Mouse (Mus musculus) kidney, embryonic 16.5 days (tissue): ENCODE measurements around the gene Iqgap1. TPM values are rescaled to one million over a fixed set of nuclear protein-coding genes. Genes with fewer than 3 reads are reported as not detected.
"Not testable (repeated sequence)": the region's sequence is repeated elsewhere in the genome, so short reads cannot be mapped to it uniquely, and the experiment has no call there.

ENCODE experiments used
- ATAC-seq: fragments of 200-750 bp; cut with Nextera tagmentation; 2 replicates; pipeline ENCODE4 v1.8.0; 2017; ENCODE audit warnings: moderate TSS enrichment; ENCODE audit not compliant: low FRiP score, low TSS enrichment
- H3K27ac ChIP-seq: fragments of 300-500 bp; sonication (generic); 2 replicates; pipeline ENCODE4 v1.5.1; 2014; ENCODE audit warnings: low read length
- H3K27me3 ChIP-seq: fragments of 300-500 bp; sonication (generic); 2 replicates; pipeline ENCODE4 v1.6.1; 2014; ENCODE audit warnings: low read length, control low read depth, mixed read lengths; ENCODE audit not compliant: insufficient read depth
- H3K36me3 ChIP-seq: fragments of 300-500 bp; sonication (generic); 2 replicates; pipeline ENCODE4 v1.6.1; 2014; ENCODE audit warnings: low read length, control low read depth, mixed read lengths; ENCODE audit not compliant: insufficient read depth
- H3K4me1 ChIP-seq: fragments of 300-500 bp; sonication (generic); 2 replicates; pipeline ENCODE4 v1.6.1; 2014; ENCODE audit warnings: low read length, control low read depth, mixed read lengths; ENCODE audit not compliant: insufficient read depth
- H3K4me2 ChIP-seq: fragments of 300-500 bp; sonication (generic); replicated peaks from 2 replicates; pipeline ENCODE4 v1.6.1; 2014; ENCODE audit warnings: low read depth, low read length
- H3K4me3 ChIP-seq: fragments of 300-500 bp; sonication (generic); 2 replicates; pipeline ENCODE4 v1.5.1; 2014; ENCODE audit warnings: mild to moderate bottlenecking, low read length
- H3K9ac ChIP-seq: fragments of 300-500 bp; sonication (generic); replicated peaks from 2 replicates; pipeline ENCODE4 v1.6.1; 2014; ENCODE audit warnings: low read length
- H3K9me3 ChIP-seq: fragments of 300-500 bp; sonication (generic); 2 replicates; pipeline ENCODE4 v1.6.1; 2016; ENCODE audit warnings: low read length, control low read depth
- WGBS: fragments of 180-500 bp; shearing (Covaris S2); extraction: QIAGEN DNeasy Blood & Tissue Kit; methylation state at CpG from one replicate; pipeline ENCODE4 v1.1.7; 2014; 5-methylcytosine and 5-hydroxymethylcytosine counted together
- polyA plus RNA-seq: library from polyadenylated mRNA; unstranded; fragments of >200 nt; fragmentation: Nextera tagmentation; extraction: Ambion mirVana; gene quantifications from 2 replicates; pipeline ENCODE4 v1.2.1, GENCODE M21; 2015

Iqgap1 gene
- polyA plus RNA-seq, 1 experiment from 2014 or later = 97.7 TPM

- WGBS = 69% methylated on average over 8 of the region's 8 CpGs
- Histone ChIP-seq H3K9me3 (no peaks in the 10 kb centered on the region), H3K4me3 (no peak overlapping the region), H3K9ac (no peak overlapping the region), H3K27me3 (no peaks in the 10 kb centered on the region), H3K27ac (peak overlapping the region; percentile 62), H3K4me2 (no peak overlapping the region), H3K4me1 (peaks cover 4% of the 10 kb centered on the region), H3K36me3 (peaks cover 43% of the 10 kb centered on the region)
- peak; percentile 68 for ATAC-seq
Measured at GRCm38 (mm10) chr7:80762297-80762696, 63.5 kb downstream of the Iqgap1 start.

- no peak overlapping the region for H3K4me2 ChIP-seq
- no peak overlapping the region for H3K4me3 ChIP-seq
- no peaks in the 10 kb centered on the region for H3K4me1 ChIP-seq
- H3K9ac ChIP-seq = no peak overlapping the region
- ATAC-seq = no peak
- peaks cover 66% of the 10 kb centered on the region for H3K36me3 ChIP-seq
- H3K27me3 ChIP-seq = no peaks in the 10 kb centered on the region
- H3K9me3 ChIP-seq = no peaks in the 10 kb centered on the region
- H3K27ac ChIP-seq = no peak overlapping the region
- 84% methylated on average over 2 of the region's 2 CpGs for WGBS
Measured at GRCm38 (mm10) chr7:80754086-80754485, 71.7 kb downstream of the Iqgap1 start.

DNA sequence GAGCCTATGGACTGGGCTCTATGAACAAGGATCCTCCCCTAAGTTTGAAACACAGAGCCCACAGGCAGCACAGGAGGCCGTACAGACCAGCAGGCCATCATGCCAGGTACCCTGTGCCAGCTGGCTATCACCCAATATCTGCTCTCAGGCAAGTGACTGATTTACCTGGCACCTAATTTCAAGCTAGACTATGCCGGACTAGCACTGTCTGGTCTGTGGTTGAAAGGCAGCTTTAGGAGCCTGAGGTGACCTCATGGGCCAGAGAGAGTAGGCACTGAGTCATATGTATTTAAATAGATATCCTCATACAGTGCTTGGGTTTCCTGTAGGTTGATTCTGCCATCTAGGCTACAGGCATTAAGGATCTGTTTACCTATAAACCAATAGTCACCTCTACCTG is 72.2 kb downstream of the Iqgap1 start:
- H3K36me3 ChIP-seq = peaks cover 70% of the 10 kb centered on the region
- no peak for ATAC-seq
- no peak overlapping the region for H3K27ac ChIP-seq

DNA sequence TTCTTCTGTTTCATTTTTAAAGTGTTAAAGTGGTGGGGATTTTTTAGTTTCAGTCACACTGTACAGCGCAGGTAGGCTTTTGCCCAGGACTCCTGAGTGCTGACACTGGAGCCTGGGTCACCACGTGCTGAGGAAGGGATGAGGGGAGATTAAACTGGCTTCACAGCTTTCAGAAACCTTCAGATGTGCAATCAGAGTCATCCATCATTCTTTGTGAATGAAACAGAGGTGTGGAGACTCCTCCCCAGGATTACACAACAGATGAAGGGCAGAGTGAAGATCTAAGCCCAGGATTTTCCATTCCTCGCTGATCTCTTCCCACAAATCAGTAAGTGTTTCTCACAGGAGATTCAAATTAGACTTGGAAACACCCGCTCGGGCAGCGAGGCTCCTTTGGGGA is 76.2 kb downstream of the Iqgap1 start:
- WGBS = 55% methylated on average over 6 of the region's 6 CpGs
- Histone ChIP-seq H3K36me3 (peaks cover 80% of the 10 kb centered on the region), H3K4me3 (no peak overlapping the region), H3K27me3 (no peaks in the 10 kb centered on the region), H3K9me3 (no peaks in the 10 kb centered on the region; the same call in 1 of the 2 replicates), H3K4me2 (no peak overlapping the region), H3K4me1 (peaks cover 16% of the 10 kb centered on the region; the same call in 1 of the 2 replicates), H3K27ac (no peak overlapping the region), H3K9ac (no peak overlapping the region)
- ATAC-seq = no peak

More for the DNA sequence above, 72.2 kb downstream of the Iqgap1 start:
- H3K9me3 ChIP-seq = no peaks in the 10 kb centered on the region
- no peak overlapping the region for H3K4me2 ChIP-seq
- no peak overlapping the region for H3K9ac ChIP-seq
- H3K4me3 ChIP-seq = no peak overlapping the region
- WGBS = 86% methylated on average over 2 of the region's 2 CpGs
- H3K4me1 ChIP-seq = no peaks in the 10 kb centered on the region
- H3K27me3 ChIP-seq = no peaks in the 10 kb centered on the region

- WGBS = 98% methylated on average over 10 of the region's 10 CpGs
- not testable (repeated sequence) for H3K9ac ChIP-seq, ATAC-seq, H3K9me3 ChIP-seq, H3K4me3 ChIP-seq, H3K4me2 ChIP-seq, H3K27ac ChIP-seq, H3K27me3 ChIP-seq
- H3K4me1 ChIP-seq = peaks cover 16% of the 10 kb centered on the region; the same call in 1 of the 2 replicates
- peaks cover 85% of the 10 kb centered on the region for H3K36me3 ChIP-seq
Measured at GRCm38 (mm10) chr7:80749109-80749508, 76.7 kb downstream of the Iqgap1 start.

DNA sequence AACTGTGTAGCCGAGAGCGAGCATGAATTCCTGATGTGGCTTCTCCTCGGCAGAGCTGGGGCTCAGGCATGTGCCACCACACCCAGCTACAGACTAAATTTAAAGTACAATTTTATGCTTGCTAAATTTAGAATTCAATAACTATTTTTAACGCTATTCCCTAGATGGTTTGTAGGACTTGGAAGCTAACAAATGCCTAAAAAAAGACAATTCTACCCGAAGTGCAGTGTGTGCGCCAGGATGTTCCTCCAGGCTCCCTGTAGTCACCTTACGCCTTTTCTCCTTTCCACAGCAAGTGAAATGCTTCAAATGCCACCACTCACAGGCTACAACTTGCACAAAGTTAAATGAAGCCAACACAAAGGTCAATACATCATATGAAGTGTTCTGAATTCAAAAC is 78.4 kb downstream of the Iqgap1 start:
- H3K9ac ChIP-seq = no peak overlapping the region
- H3K27ac ChIP-seq = no peak overlapping the region
- H3K4me2 ChIP-seq = no peak overlapping the region
- H3K4me3 ChIP-seq = no peak overlapping the region
- 81% methylated on average over 7 of the region's 7 CpGs for WGBS
- no peaks in the 10 kb centered on the region for H3K27me3 ChIP-seq
- peaks cover 88% of the 10 kb centered on the region for H3K36me3 ChIP-seq
- H3K9me3 ChIP-seq = no peaks in the 10 kb centered on the region; the same call in 1 of the 2 replicates
- ATAC-seq = no peak
- H3K4me1 ChIP-seq = peaks cover 16% of the 10 kb centered on the region; the same call in 1 of the 2 replicates

DNA sequence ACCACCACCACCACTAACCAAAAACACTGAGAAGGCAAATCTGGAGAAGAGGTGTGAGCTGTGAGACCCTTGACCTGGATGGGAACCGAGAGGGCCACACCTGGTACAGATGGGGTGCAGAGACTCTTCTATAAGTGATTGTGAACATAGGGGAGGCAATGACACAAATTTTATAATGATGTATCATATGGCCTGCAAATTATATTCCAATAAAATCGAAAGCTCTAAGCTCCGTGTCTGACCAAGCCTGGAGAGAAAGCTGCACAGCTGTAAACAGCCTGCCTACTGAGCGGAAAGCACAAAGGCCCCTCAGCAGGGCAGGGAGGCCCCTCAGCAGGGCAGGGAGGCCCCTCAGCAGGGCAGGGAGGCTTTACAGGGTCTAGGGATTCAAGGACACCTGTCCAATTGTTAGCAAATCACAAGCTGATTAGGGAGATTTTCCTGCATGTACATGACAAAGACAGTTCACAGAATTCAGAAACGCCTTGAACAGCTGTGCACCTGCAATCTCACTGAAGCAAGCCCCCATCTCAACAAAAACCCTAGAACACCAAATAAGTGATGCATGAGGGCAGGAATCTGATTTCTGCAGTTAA is 79.5 kb downstream of the Iqgap1 start:
- Histone ChIP-seq H3K4me1 (peaks cover 16% of the 10 kb centered on the region; the same call in 1 of the 2 replicates), H3K27ac (no peak overlapping the region)
- ATAC-seq = no peak

DNA sequence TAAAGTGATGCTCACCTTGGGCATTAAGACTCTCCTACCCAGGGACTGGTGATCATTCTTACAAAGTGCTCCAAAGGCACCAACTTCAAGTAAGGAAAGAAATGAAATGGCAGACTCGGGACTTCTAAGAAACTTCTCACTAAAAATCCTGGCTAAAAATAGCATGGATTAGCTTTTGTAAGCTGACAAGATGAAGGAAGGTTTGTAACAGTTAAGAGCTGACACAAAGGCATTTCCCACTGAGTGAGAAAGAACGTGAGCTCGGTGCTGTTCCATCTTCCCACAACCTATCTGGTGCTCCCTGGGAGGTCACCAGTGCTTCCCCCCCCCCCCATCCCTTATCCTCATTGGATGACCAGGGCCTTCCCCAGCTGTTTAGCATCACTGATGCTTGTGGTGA is 80.0 kb downstream of the Iqgap1 start:
- no peak for ATAC-seq
- Histone ChIP-seq H3K27me3 (no peaks in the 10 kb centered on the region), H3K4me2 (no peak overlapping the region), H3K9me3 (no peaks in the 10 kb centered on the region; the same call in 1 of the 2 replicates), H3K27ac (no peak overlapping the region), H3K4me3 (no peak overlapping the region), H3K9ac (no peak overlapping the region), H3K36me3 (peaks cover 81% of the 10 kb centered on the region), H3K4me1 (peaks cover 16% of the 10 kb centered on the region; the same call in 1 of the 2 replicates)
- WGBS = 25% methylated on average over 3 of the region's 3 CpGs

More for the DNA sequence above, 79.5 kb downstream of the Iqgap1 start:
- Histone ChIP-seq H3K4me3 (no peak overlapping the region), H3K36me3 (peaks cover 84% of the 10 kb centered on the region), H3K27me3 (no peaks in the 10 kb centered on the region), H3K9me3 (no peaks in the 10 kb centered on the region; the same call in 1 of the 2 replicates), H3K4me2 (no peak overlapping the region), H3K9ac (0 out of 2 replicates have a peak overlapping the region, but pooled peaks have one; percentile 8)
- whole genome bisulfite sequencing = 34% methylated on average over 5 of the region's 5 CpGs

GRCm38 (mm10) chr7:80745250-80745649 is 80.5 kb downstream of the Iqgap1 start:
- Histone ChIP-seq H3K27me3 (no peaks in the 10 kb centered on the region), H3K4me3 (no peak overlapping the region), H3K4me2 (no peak overlapping the region), H3K9me3 (no peaks in the 10 kb centered on the region; the same call in 1 of the 2 replicates), H3K27ac (no peak overlapping the region), H3K9ac (no peak overlapping the region), H3K4me1 (peaks cover 16% of the 10 kb centered on the region; the same call in 1 of the 2 replicates), H3K36me3 (peaks cover 79% of the 10 kb centered on the region)
- no peak for ATAC-seq
- whole genome bisulfite sequencing = 51% methylated on average over 9 of the region's 9 CpGs

DNA sequence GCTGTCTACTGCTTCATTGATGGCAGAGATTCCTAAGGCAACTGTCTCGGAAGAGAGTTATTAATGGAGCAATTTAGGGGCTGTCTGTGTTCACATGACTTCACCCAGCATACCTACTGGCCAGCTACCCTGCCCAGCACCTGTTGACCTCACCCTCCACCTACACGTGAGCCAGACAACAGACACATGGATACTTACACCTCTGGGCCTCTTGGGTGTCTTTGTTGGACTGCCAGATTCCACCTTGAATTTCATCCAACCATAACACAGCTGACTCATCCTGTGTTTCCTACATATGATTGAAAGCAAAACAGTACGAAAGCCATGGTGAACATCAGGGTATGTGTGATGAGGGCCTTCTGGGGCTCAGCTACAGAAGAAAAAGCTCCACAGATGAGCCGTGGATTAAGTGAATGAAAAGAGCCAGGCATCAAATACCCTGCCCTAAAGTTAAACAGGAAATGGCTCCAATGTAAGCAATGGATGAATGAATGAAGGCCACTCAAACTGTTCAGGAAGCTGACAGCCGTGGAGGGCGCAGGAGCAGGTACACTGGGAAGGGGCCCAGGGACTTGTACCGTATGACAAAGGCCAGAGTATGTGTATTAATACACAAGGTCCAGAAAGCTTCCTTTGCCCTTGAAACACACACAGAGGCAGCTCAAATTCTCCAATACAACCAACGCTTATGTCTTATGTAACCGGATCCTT is 81.7 kb downstream of the Iqgap1 start:
- H3K9me3 ChIP-seq = no peaks in the 10 kb centered on the region; the same call in 1 of the 2 replicates
- no peak overlapping the region for H3K27ac ChIP-seq
- H3K4me1 ChIP-seq = peaks cover 16% of the 10 kb centered on the region; the same call in 1 of the 2 replicates
- H3K27me3 ChIP-seq = no peaks in the 10 kb centered on the region
- no peak for ATAC-seq
- H3K9ac ChIP-seq = no peak overlapping the region
- H3K36me3 ChIP-seq = peaks cover 78% of the 10 kb centered on the region
- H3K4me3 ChIP-seq = no peak overlapping the region
- WGBS = 64% methylated on average over 9 of the region's 9 CpGs
- no peak overlapping the region for H3K4me2 ChIP-seq
